Mouse (Mus musculus): ENCODE results near the gene Hrk.

The Hrk gene

DNA sequence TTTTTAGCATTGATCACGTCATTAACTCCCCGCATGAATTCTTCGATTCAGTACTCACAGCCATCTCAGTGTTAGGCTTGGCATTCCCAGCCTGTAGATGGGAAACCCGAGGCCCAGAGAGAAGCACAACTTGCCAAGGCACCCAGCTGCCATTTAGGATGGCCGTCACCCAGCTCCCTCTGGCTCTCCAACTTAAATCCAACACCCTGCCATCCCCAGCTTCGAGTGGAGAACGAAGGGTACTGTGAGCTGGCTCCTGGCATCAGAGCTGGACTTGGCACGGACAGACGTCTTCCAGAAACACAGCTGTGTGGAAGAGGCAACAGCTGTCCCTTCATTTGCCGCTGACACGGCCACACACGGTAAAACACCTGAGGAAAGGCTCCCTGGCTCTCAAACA, at the start of gene Hrk:
Gene Hrk (plus strand): TSS at position 68 of the 400 bp plus-strand sequence.
- DNase-seq (ENCODE audit: low read depth), result no peak

DNA sequence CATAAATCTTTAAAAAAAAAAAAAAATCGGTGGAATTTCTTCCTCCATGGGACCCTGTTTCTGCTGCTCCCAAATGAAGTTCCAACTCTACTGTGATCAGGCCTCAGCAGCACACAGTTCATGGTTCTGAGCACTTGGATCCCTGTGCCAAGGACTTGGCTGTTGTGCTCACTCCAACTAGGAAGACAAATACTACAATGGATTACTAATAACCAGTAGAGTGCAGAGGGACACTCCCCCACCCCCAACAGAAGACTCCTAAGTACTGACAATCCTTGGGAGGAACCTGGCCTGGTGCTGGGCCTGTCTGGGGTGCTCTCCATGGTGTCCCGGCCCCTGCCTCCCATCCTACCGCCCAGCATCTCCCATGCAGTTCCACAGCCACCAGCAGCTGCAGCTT, 46.1 kb upstream of the Hrk start:
- DNase-seq (ENCODE audit: low read depth), result no peak

DNA sequence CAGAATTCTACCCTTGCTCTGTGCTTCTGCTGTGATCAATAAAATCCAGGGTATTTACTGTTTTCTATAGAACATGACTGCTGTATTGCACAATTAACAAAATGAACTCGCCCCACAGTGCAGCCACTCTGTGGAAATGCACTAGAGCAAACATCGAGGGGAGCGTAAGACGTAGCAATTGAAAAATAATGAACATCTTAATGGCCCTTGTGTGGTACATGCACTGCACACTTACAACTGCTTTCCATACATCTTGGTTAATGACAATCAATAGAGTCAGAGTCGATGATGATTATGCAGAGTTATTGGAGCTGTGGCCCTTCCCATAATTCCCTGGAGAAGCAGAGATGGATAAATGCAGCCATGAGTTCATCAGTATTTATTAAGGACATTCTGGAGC, 45.5 kb upstream of the Hrk start:
- no peak for DNase-seq (ENCODE audit: low read depth)

DNA sequence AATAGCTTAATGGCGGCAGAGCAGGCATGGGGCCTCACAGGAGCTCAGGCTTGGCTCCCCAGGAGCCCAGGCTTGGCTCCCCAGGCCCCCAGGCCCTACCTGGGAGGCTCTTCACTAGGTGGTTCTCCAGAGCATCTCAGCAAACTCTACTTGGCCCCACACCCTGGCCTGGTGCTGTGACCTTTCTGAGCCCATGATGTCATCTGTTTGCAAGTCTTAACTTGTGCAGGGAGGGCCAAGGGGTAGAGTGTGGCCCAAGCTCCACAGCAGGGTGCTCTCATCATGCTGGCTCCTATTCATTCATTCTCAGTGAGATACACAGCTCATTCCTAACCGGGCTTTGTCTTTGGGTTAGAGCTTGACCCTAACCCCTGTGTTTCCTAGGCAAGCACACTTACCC, 43.8 kb upstream of the Hrk start:
- no peak for DNase-seq (ENCODE audit: low read depth)

DNA sequence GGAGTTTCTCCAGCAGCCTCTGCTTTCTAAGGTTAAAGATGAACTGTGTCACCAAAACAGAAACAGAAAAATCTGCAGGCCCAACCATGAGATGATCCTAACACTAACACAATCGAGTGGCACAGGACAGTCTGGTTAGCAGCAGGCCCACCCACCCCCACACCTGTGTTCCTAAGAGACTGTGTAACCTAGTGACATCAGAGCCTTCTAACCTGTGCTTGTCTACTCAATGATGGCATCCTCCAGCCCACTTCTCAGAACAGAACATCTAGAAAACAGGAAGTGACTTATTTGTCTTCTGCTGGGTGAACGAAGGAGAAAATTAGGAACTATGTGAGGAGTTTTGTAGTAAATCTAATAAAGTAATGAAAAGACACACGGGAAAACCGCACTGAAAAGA, 42.5 kb upstream of the Hrk start:
- no peak for DNase-seq (ENCODE audit: low read depth)

DNA sequence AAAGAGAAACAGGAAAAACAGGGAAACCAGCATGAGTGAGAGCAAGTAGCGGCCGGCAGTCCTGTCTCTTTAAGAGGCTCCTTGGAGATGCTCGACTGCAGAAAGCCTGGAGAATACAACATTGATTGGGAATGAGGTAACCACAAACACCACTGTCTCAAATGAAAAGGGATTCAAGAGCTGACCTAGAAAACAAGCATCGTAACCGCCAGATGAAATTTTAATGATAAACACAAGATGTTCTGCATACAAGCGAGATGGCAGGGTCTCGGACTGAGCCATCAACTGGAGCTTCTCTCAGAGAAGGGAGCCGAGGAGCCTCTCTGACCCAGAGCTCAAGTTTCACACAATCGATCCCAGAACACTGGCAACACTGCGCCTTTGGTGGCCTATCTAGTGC, 41.4 kb upstream of the Hrk start:
- no peak for DNase-seq (ENCODE audit: low read depth)

DNA sequence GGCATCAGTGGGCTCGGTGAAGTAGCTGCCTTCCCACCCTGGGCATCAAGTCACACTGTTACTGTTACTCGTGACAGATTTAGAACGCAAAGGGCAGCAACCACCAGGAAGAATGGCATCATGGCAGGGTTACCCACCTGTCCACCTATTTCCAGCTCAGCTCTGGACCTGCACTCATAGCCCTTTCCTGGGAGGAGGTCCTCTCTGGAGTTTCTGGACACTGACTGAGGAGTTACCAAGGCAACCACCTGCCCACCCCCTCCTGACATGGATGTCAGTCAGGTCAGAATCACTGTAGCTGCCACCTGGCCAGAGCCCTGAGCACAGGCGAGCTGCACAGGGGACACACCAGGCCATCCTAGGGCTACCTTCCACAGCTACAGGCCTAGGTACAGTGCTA, 37.8 kb upstream of the Hrk start:
- no peak for DNase-seq (ENCODE audit: low read depth)

DNA sequence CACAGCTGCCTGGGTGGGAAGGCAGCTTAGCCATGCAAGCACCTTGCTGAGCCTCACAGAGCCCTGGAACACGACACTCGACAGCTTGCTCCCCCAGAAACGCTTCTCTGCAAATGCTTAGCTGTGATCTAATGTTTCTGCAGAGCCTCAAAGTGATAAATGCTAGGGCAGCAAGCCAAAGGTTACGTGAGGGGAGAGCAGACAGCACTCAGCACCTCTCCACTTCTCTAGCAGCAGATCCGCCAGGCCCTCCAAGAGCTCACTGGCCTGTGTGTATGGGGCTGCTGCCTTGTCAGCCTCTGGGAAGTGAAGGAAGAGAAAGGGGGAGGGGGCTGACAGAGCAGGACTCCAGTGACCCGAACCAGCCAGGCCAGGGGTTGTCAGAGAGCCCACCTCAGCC, 36.2 kb upstream of the Hrk start:
- DNase-seq (ENCODE audit: low read depth), result no peak

DNA sequence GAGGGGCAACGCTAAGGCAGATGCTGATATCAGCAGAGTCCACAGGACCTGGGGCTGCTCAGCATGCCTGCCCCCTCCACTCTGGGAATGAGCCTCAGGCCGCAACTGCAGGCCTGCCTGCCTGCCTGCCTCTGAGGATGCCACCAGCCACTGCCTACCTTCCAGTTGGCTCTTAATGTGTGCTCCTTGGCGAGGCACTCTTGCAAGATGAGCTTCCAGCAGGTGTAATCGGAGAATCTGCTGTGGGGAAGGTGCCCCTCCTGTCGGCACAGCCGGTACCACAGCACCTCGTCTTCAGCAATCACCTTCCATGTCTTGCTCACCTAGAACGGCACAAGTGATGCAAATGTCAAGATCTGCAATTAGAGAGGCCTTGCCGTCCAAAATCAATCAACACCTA, 35.8 kb upstream of the Hrk start:
- no peak for DNase-seq (ENCODE audit: low read depth)

DNA sequence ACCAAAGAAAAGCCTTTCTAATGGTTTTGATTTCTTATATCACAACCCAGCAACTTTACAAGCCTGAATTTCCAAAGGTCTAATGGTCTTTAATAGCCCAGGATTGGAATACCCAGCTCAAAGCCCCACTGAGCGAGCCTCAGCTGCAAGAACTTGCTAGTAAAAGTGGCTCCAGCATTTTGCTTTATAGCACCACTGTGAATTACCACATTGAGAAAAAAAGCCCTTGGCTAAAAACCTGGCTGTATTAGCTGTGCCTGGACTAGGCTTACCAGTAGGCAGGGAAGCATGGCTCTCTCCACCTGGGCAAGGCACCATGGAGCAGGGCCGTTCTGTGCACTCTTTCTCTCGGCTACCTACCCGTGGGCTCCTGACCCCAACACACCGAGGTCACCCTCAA, 28.1 kb upstream of the Hrk start:
- no peak for DNase-seq (ENCODE audit: low read depth)

DNA sequence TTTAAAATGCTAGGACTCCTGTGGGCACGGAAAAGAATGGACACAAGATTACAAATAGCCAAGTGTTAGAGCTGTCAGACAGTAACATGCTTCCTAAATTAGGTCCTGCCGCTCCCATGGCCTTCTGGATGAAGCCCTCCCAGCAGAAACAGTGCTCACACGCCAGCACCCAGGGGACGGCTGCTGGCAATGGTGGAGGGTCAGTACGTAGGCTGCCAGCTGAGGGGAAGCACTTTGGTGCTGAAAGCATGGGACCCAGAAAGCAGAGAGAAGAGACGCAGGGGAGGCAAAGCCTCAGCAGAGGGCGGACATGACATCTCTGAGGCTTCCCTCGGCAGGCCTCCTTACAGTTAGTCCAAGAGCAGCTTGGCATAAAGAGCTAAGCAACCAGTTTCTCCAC, 24.8 kb upstream of the Hrk start:
- no peak for DNase-seq (ENCODE audit: low read depth)

DNA sequence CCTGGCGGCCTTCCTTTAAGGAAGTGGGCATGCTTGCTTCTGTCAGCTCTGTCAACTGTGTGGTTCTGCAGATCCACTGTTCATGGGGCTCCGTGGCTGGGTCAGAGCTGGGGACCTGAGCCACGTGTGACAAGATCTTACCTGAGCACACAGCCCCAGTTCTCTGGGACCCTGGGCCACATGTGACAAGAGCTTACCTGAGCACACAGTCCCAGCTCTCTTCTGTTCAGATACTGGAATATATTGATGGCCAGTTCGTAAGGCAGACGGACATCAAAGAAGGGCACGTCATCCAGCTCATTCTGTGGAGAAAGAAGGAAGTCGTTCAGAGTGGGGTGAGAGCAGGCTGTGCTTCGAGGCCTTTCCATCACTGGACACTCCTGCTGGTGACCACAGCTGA, 22.0 kb upstream of the Hrk start:
- no peak for DNase-seq (ENCODE audit: low read depth)

DNA sequence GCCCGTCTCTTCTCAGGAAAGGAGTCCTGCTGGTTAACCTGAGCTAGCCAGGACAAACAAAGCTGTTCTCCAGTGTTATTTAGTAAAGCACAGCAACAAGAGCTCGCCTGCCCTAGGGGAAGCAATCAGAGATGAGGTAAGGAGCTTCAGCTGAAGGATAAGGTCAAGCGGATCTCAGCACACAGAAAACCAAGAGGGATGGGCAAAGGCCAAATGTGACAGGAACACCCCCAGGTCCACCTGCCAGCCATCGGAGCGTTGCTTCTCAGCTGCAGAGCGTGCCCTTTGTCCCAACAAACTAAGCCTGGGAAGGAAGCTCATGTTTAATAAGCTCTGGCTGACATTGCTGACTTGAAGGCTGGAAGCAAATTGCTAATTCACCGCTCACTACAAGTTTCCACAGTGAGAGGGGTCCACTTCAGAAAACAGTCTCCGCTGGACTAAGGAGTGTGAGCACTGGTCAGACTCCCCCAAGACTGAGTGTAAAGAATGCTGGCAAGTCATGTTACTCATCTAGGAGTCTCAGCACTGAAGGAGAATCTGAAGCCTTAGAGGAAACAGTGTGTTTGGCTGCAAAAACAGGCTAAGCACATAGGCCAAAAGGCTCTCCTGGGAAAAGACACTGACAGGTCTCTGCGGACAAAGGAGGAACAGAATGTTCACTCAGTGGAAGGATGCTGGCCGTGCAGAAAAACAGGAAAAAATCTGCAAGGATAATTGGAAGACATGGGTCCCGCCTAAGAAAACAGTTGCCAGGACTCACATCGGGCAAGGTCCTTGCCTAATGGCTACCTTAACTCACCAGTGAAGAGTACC, 21.0 kb upstream of the Hrk start:
- DNase-seq (ENCODE audit: low read depth), result no peak

DNA sequence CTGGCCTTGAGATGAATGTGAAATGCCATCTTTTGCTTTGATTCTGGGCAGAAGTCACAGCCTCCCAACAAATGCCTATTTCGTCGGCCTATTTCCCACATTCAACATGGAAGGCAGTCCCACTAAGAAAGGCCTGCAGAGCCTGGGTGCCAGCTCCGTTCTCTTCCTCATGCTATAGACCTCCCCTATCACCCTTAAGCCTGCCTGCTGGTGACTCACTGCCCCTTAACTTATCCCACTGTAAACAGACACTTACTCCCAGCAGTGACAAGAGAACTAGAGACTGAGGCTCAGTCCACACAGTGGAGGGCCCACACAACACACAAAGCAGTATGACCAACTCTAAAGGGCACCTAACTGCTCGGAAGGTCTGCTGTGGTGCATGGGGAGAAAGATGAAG, 20.1 kb upstream of the Hrk start:
- no peak for DNase-seq (ENCODE audit: low read depth)

DNA sequence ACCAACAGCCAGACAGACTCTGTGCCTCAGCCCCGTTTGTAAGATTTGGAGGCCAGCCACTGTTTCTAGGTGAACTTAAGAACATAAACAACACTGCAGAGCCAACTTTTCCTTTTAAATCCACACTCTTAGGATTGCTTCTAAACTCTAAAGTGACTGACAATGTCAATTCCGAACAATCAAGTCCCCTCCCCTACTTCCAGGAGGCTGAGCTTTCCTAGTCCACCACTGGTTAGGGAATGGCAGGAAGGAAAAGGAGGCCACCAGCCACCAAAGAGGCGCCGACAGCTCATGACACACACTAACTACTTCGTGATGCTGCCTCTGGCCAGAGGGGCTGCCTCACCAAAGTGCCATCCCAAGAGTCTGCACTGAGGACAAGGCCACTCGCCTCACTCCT, 19.7 kb upstream of the Hrk start:
- DNase-seq (ENCODE audit: low read depth), result no peak

DNA sequence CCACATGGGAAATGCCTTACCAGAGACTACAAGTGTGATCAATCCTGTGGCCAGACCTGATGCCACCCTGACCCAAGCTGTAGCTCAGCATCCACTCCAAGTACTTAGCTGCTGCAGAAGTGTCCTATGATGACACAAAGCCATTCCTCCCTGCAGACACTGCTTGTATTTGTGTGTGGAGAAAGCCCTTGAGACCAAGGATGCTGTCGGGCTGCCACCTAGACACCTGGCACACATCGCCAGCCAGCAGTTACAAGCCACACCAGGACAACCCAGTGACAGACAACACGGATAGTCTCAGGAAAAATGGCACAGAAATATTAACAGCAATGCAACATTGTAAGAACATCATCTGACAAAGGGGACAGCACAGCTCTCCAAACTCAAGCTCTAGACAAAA, 19.0 kb upstream of the Hrk start:
- DNase-seq (ENCODE audit: low read depth), result no peak

DNA sequence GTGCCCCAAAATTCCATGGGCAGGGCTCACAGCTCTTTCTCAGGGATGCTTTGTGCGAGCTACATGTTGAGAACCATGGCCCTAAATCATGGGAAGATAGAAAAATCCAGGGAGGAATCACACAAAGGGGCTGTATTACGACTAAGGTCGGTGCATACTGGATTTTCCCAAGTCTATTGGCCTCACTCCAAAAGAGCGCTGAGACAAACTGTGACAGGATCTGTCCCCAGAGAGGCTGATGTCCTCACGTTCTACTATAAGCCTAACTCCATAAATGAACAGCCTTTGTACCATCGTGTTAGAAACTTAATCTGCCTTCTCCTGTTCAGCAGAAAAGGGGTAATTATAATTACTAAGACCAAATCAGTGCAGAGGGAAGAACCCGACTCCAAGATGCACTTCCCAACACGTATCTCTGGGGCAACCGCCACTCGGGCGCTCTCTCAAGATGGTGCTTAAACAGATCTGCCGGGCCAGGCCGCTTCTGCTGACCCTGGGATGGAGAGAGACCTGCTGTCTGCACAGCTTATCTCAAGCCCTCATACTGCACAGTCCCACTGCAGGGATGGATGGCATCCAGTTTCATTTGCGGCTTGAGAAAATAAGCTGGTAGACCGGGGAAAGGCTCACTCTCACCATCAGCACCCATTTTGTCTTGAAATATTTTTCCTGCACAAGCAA, 18.3 kb upstream of the Hrk start:
- no peak for DNase-seq (ENCODE audit: low read depth)

DNA sequence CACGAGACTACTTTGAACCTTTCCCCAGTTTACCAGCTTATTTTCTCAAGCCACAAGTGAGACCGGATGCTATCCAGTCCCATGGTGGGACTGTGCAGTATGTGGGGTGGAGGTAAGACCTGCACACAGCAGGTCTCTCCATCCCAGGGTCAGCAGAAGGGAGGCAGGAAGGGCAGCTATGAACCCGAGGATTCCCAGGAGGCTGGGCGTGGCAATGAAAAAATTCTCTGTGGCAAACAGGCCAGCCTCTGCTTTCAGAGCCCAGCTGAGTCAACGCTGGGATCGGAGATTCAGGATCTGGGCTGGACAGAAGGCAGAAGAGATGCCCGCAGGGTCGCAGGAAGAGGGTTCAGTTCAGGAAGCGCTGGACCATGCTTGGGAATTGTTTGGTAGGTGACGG, 17.2 kb upstream of the Hrk start:
- peak; percentile 15 for DNase-seq (ENCODE audit: low read depth)

DNA sequence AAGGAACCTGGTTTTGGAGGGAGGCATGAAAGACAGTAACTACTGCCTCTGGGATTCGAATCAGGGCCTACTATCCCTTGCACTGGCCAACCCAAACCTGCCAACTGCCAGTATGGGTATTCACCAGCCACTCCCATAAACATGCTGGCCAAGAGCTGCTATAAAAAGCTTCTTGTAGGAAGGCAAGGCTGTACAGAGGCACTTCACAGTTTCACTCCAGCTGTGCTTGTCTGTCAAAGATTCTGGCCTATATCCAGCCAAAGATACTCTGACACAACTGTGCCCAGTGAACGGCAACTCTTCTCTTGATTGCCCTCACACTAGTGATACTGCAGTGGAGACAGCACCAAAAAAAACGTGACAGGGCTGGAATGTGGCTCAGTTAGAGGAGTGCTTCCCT, 14.7 kb upstream of the Hrk start:
- DNase-seq (ENCODE audit: low read depth), result no peak

DNA sequence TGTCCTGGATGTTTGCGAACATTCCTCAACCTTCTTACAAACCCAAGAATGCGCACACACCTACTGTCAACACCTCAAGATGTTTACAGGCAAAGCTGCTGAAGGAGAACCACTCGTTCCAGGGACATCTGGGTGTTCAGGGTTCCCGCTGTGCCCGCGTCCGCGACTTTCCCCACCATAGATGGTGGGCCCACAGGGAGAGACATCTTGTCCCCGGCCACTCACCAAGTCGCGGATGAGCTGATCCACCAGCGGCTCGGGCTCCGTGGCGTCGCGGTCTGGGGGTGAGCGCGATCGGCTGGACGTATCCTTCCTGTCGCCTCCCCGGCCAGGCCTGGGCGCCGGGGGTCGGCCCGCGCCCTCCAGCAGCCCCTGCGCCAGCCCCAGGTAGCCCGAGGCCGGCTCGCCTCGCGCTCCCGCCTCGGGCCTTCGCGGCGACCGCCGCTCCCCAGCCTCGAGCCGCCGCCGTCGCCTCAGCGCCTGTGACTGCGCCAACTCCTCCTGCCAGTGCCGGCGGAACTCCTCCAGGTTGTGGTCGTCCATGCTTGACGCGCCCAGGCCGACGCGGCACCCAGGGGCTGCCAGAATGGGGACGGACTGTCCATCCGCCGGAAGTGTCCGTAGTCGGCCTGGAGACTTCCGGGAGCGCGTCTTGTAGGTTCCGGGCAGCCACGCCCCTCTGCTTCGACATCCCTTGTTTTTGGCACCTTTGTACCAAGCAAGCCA, 9.4 kb upstream of the Hrk start, which contains the start of gene Fbxw8:
Gene Fbxw8 (minus strand): TSS at position 626 of the 726 bp plus-strand sequence.
- DNase-seq (ENCODE audit: low read depth), result peak; percentile 49

DNA sequence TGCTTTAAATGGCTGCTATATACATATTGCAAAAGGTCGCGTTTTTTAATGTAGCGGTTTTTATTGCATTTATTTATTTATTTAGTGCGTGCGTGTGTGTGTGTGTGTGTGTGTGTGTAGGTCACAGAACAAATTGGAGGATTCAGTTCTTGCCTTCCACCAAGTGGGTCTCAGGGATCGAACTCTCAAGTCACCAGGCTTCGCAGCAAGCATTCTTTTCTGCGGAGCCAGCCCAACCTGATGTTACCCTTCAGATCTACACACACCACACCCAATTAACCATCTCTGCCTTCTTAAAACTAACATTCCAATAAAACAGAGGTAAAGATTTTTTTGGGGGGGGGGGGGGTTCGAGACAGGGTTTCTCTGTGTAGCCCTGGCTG, 8.9 kb upstream of the Hrk start:
- DNase-seq (ENCODE audit: low read depth), result no peak

DNA sequence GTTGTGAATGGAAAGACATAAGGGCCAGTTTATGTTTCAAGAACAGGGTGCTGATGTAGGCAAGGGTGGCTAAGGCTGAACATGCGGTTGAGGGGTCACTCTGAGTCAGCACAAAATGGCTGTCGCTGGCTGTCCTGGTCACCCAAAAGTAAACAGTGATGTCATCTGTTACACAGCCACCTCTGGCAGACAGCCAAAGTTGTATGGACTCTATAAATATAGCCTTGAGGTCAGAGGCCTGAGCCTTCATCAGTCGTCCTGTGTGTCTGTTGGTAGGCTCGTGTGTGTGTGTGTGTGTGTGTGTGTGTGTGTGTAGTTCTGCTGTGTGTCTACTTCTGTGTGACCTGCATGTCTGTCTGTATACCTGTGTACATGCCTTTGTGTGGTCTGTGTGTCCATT, 7.5 kb upstream of the Hrk start:
- DNase-seq (ENCODE audit: low read depth), result no peak

DNA sequence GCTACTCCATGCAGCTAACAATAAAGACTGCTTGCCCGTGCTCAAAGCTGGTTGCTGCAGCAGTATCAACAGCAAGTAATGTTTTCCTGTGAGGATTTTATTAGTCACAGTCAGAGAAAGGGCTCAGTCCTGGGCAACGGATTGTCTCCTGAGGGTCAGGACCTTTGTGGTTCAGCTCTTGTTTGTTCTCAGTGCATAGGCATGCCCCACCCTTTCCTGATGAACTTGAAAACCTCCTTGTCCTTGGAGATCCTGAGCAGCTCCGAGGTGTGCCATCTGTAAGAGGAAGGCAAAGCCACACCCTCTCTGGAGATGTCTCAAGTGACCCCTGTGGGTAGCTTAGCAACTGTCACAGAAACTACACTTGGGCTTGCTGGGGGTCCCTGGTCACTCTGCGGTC, 3.8 kb upstream of the Hrk start:
- no peak for DNase-seq (ENCODE audit: low read depth)
